Mouse (Mus musculus) T-helper 17 cell (primary cell): ENCODE results near the gene Mfsd4b5.
"Not testable (repeated sequence)": the region's sequence is repeated elsewhere in the genome, so short reads cannot be mapped to it uniquely, and the experiment has no call there.

ENCODE experiments used
- in situ Hi-C, 2 experiments: fragments of 300-600 bp; cut with MboI, MseI; formaldehyde crosslinking; loops; 1 replicate in 1 of 2; 2 replicates in 1 of 2; pipeline ENCODE4 v1.15.1; 2025; ENCODE audit warnings: high pct_unique_total_duplicates in 2 of 2

Gene Mfsd4b5

DNA sequence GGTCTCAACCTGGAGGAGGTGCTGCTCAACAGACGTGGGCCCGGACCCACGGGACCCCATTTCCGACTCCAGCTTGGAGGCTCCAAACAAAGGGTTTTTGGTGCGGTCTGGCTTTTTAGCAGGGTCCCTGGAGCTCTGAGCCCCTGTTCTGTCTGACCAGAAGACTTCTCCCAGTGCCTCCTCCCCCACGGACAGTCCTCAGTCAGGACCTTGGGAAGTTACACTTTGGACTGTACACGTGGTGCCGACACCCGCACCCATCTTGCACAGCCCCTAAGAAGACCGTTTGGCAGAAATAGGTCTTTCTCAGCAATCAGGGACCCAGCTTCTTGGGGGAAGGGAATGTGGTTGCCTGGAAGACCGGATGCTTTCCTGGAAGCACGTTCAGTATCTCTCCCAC is at the start of gene Mfsd4b5:
TSS of gene Mfsd4b5 (minus strand) at position 181 of the 400 bp plus-strand sequence.
- in situ Hi-C loops, result no loop called here

GRCm38 (mm10) chr10:40034956-40035355 is 48.5 kb upstream of the Mfsd4b5 start:
- in situ Hi-C loops, result loop anchor here in 1 of 2 experiments (5.0 kb wide), 1 partner anchor 72 kb away; no protein-coding TSS in a partner anchor

DNA sequence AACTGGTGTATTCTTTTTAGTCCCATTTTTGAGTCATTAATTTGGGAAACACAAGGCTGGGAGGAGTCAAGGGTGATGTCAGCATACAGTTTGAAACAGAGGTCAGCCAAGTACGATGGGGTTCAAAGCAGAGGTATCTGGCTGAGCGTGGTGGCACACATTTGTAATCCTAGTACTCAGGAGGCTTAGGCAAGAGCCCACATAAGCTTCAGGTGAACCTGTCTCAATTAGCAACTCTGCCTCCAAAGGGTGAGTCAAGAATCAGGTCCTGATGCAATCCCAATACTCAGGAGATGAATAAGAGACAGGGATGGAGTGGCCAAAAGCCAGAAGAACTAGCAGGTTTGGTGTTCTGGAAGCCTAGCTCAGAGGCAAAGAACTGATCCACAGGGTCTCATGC is 46.5 kb upstream of the Mfsd4b5 start:
- in situ Hi-C loops, result loop anchor here in 1 of 2 experiments (5.0 kb wide), 1 partner anchor 74 kb away; no protein-coding TSS in a partner anchor

DNA sequence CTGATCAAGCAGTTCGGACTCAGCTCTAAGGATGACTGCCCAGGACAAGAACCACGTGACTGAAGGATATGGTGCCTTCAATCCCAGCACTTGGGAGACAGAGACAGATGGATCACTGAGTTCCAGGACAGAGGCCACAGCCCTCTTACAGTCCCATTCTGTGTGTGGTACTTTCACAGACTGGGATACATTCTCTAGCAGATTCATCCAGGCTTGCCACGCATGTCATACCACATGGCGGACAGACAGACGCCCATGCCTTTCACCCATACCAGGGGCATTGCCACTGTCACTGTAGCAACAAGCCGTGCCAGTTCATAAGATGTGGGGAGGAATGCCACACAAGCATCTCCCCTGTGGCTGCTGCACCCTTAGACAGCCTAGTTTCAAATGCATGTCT is 44.3 kb upstream of the Mfsd4b5 start:
- in situ Hi-C loops, result loop anchor here in 1 of 2 experiments (5.0 kb wide), 1 partner anchor 77 kb away; no protein-coding TSS in a partner anchor

DNA sequence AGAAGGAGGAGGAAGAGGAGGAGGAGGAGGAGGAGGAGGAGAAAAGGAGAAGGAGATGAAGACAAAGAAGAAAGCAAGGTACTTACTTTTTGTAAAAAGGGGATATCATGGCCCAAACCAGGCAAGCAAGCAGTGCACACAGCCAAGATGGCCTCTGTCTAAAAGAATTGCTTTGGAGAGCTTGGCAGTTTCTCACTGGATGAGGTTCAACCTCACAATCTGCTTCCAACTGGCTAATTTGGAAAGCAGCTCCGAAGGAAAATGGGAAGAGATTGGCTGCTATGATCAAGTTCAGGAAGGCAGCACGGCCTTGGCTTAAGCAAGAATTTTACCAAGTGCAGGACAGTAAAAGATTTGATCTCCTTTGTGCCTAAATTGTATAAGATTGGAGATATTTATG is 43.2 kb upstream of the Mfsd4b5 start:
- in situ Hi-C loops, result loop anchor here (5.0 to 10.0 kb wide), 2 partner anchors 78 to 1595 kb away; no protein-coding TSS in a partner anchor

DNA sequence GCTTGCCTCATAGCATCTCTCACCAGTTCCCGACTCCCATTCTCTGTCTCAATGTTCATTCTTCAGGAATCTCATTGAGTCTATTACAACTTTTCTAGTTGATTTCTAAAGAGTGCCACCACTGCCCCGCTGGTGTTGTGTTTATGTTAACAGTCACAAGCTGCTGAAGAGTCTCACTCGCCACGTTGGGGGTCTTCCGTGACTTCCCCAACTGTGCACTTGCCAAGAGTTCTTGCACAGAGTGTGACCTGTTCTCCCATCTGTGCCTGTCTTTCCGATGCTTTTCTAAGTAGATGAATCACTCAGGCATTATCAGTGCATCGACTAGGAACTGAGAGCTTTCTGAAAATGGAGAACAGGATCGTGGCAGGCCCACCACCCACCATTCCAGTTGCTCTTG is 41.6 kb upstream of the Mfsd4b5 start:
- in situ Hi-C loops, result loop anchor here in 1 of 2 experiments (10.0 kb wide), 1 partner anchor 1597 kb away; no protein-coding TSS in a partner anchor

GRCm38 (mm10) chr10:40026546-40026945 is 40.1 kb upstream of the Mfsd4b5 start:
- in situ Hi-C loops, result loop anchor here in 1 of 2 experiments (10.0 kb wide), 1 partner anchor 1598 kb away; no protein-coding TSS in a partner anchor

DNA sequence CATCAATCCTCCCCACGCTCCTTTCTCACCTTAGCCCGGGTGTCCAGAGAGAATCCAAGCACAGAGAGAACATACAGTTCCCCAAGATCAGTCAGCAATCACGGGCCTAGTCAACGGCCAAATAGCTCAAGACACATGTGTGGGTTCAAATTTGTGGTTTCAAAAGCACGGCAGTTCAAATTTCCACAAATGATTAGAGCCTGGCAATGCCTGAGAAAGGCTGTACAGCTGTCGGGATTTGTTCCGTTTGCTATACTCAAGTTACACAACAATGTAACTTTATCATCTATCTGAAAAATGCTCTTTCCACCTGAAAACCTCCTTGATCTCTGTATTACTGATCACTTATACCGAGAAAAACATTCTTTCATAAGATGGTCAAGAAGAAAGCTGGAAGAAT is 39.1 kb upstream of the Mfsd4b5 start:
- in situ Hi-C loops, result loop anchor here in 1 of 2 experiments (10.0 kb wide), 1 partner anchor 1599 kb away; no protein-coding TSS in a partner anchor

- in situ Hi-C loops, result loop anchor here in 1 of 2 experiments (10.0 kb wide), 1 partner anchor 1600 kb away; no protein-coding TSS in a partner anchor
Measured at GRCm38 (mm10) chr10:40024554-40025428, 38.3 kb upstream of the Mfsd4b5 start, which contains the start of gene Mfsd4b1. Gene Mfsd4b1 (minus strand): TSS chr10:40025268.

- in situ Hi-C loops, result loop anchor here in 1 of 2 experiments (10.0 kb wide), 1 partner anchor 1604 kb away; no protein-coding TSS in a partner anchor
Measured at GRCm38 (mm10) chr10:40020401-40020800, 34.0 kb upstream of the Mfsd4b5 start.

DNA sequence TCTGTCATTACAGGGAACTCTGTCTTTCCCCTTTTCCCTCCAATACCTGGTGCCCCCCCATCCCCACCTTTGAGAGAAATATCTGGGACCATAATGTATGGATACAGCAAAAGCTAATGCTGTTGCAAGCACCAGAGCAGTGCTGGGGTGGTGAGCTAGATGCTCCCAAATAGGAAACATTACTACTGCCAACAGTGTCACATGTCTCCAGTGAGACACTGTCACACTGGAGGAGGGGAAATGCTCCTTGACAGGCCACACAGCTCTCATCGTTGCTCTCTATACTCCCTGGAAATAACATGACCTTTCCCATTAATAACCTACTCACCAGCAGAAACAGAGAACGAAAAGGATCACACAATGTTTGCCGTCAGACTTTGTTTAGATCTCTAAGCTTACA is 33.0 kb upstream of the Mfsd4b5 start:
- in situ Hi-C loops, result no loop called here

- in situ Hi-C loops, result no loop called here
Measured at GRCm38 (mm10) chr10:40018261-40018860, 31.9 kb upstream of the Mfsd4b5 start.

GRCm38 (mm10) chr10:40009591-40009990 is 23.1 kb upstream of the Mfsd4b5 start:
- in situ Hi-C loops, result no loop called here

DNA sequence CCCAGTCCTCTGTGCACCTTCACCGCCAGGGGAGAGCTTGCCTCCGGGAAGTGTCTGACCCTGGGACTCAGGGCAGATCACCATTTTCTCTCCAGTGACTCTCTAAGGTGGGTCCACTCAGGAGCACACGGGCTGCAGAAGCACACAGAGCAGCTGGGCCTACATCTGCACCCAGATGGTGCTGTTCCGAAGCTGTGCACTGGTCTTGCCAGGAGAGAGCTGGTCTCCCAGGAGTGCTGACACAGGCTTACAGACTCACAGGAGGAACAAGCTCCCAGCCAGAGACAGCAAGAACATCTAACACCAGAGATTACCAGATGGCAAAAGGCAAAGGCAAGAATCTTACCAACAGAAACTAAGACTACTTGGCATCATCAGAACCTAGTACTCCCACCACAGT is 22.4 kb upstream of the Mfsd4b5 start:
- in situ Hi-C loops, result not testable (repeated sequence)

DNA sequence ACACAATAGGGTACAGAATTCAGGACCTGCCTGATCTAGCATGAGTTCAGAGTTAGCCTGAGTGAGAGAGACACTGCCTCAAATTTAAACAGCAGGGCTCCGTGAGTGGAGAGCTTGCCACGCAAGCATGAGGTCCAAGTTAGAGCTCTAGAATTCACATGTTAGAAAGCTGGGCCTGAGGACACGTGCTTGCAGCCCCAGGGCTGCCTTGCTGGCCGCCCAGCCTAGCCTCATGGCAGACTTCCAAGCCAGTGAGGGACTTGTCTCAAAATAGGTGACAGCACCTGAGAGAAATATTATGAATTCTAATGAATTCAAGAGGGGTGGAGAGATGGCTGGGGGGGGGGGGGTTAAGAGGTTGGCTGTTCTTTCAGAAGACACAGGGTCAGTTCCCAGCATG is 21.5 kb upstream of the Mfsd4b5 start:
- in situ Hi-C loops, result no loop called here

GRCm38 (mm10) chr10:40006963-40007362 is 20.5 kb upstream of the Mfsd4b5 start:
- in situ Hi-C loops, result no loop called here

DNA sequence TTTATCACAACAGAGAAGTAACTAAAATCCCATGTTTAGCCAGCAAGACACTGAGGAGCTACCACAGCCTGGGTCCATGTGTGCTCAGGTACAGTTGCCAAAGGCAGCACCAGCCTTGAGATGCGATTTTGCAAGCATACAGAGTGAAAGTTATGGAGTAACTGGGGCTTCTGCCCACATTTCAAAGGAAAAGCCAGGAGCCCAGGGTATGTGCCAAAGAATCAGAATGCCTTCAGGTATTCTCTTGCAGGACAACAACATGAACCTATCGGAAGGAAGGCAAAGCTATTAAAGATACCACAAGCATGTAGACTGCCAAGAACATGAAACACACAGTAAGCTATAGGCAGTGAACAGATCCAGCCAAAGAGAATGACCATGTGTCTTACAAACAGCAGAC is 14.3 kb upstream of the Mfsd4b5 start:
- in situ Hi-C loops, result no loop called here

DNA sequence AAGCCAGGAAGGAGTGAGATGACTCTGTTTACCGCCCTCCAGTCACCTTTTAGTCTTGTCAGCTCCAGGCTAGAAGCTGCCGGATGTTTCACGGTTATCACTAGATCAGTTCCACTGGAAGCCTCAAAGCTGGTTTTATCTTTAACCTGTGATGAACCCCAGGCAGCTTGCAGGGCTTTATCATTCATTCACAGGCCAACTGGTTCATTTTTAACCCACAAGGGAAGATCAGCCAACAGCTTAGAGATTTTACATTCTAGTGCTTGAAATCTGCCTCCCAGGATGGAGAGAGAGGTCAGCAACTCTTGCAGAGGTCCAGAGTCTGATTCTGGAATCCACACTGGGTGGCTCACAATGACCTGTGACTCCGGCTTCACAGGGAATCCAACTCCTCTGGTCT is 4.7 kb upstream of the Mfsd4b5 start:
- in situ Hi-C loops, result no loop called here

GRCm38 (mm10) chr10:39982604-39983003 is 3.8 kb downstream of the Mfsd4b5 start:
- in situ Hi-C loops, result no loop called here

GRCm38 (mm10) chr10:39978231-39978630 is 8.2 kb downstream of the Mfsd4b5 start:
- in situ Hi-C loops, result no loop called here

DNA sequence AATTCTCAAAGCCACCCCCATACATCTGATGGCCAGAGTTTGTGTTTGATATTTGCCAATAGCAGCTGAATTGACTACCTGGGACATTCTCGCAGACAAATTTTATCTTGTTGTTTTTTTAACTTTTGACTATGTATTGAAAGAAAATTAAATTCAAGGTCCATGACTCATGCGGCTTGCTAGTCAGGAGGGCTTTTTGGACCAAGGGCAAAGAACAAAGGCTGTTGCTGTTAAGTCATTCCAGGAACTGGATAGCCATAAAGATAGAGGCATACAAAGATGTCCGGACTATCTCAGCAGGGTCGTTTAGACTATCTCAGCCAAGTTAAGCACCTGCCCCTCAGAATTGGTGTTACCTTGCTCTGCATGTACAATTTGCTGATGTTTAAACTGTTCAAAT is 9.1 kb downstream of the Mfsd4b5 start:
- in situ Hi-C loops, result no loop called here

- in situ Hi-C loops, result no loop called here
Measured at GRCm38 (mm10) chr10:39975771-39976170, 10.7 kb downstream of the Mfsd4b5 start.
